Mouse (Mus musculus): Measurements from ENCODE around the gene Fam131a.

The Fam131a gene

DNA sequence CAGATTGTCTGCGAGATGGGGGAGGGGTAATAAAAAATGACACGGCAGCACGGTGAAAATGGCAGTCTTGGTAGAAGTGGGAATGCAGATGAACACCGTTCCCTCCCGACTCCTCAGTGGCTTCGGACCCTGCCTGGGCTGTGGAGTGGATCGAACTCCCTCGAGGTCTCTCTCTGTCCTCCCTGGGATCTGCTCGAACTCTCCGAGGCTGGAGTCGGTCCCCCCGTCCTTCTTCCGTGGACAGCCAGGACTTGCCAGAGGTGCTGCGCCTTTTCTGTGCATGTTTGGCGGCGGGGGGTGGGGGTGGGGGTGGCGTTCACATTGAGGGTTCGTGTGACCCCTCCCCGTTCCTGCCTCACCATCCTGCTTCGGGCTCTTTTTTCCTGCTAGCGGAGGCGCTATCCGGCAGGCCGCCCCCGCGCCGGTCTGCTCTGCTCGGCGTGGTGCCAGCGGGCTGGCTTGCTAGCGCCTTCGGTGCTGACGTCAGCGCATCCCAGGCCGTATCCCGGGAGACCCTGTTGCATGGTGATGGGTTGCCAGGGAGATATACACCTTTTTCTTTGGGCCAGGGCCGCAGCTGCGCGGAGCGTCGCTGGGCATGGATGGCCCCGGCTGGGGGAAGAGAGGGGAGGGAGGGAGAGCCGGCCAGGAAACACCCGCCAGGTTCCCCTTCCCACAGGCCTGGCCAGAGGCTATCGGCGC lies 2.7 kb downstream of the Fam131a start:
- DNase-seq (ENCODE audit: low spot score) = peak; percentile 17

DNA sequence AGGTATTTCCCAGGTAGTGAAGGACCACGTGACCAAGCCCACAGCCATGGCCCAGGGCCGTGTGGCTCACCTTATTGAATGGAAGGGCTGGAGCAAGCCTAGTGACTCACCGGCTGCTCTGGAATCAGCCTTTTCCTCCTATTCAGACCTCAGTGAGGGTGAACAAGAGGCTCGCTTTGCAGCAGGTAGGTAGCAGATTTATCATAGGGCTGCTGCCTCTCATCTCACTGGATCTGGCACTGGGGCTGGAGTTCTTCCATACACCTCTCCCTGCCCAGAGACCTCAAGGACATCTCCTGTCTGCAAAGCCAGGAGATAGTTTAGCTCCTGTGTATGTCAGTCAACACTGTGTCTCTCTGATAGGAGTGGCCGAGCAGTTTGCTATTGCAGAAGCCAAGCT lies 6.2 kb downstream of the Fam131a start:
- DNase-seq (ENCODE audit: low spot score) = no peak

DNA sequence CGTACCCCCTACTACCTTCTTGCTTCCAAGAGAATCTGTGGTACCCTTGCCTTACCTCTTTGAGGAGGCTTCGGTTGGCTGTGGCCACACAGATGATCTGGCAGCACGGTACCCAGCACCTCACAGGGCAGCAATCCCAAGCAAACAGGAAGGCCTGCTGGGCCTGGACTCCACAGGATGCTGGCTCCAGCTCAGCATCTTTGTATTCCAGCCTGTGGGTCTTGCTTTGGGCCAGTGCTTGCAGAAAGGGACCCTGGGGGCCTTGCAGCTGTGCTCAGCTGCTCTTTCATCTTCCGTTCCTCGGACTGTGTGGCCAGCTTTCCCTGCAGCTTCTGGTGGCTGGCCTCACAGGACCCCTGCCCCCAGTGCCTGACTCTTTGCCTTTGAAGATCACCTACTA lies 7.0 kb downstream of the Fam131a start:
- no peak for DNase-seq (ENCODE audit: low spot score)

DNA sequence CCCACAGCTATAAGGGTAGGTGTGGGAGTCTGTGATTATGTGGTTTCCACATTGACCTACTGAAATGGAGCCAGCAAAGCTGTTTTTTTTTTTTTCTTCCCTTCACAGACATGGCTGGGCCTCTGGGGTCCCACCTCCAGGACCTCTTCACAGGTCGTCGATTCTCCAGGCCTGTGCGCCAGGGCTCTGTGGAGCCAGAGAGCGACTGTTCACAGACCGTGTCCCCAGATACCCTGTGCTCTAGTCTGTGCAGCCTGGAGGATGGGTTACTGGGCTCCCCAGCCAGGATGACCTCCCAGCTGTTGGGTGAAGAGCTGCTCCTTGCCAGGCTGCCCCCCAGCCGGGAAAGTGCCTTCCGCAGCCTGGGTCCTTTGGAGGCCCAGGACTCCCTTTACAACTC lies 8.3 kb downstream of the Fam131a start:
- no peak for DNase-seq (ENCODE audit: low spot score)

DNA sequence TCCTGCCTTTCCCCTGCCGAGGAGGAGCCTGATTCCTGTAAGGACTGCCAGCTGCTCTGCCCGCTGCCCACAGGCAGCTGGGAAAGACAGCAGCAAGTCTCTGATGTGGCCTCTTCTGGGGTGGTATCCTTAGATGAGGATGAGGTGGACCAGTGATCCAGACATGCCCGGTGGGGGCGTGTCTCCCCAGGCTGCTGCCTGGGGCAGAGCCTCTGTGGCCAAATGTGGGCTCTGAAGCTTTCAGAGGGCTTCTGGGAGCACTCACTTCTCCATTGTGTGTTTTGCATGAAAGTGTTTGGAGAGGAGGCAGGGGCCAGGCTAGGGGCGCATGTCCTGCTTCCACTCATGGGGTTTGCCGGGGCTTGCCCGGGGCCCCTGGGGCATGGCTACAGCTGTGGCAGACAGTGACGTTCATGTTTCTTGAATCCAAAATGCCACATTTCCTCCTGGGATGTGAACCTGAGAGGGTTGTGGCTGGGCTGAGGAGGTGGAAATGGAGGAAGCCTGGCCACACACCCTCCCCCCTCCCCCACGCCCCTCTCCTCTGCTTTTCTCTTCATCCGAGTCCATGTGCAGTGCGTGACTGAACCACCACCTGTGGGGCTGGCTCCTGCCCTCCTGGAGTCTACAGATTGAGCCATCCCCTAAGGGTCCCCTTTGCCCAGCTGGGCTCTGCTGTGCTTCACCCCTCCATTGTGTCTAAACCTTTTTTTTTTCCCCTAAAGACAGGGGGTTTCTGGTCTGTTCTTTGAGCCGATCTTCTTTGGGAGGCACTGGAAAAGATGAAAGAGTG lies 8.9 kb downstream of the Fam131a start:
- no peak for DNase-seq (ENCODE audit: low spot score)

DNA sequence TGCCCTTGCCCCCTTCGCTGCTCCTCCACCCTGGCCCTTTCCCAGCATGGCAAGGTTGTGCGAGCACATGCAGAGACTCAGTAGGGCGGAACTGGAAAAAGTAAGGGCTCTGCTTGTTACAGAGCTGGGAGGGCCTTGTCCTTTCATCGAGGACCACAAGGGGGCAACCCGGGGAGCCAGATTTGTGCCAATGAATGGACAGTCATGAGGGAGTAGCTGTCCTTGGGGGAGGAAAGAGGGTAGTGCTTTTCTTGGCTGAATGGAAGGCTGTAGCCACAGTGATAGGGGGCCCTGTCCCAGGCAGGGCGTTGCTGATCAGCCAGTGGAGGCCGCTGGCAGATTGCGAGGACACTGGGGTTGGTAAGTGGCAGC lies 9.5 kb downstream of the Fam131a start:
- DNase-seq (ENCODE audit: low spot score) = no peak

DNA sequence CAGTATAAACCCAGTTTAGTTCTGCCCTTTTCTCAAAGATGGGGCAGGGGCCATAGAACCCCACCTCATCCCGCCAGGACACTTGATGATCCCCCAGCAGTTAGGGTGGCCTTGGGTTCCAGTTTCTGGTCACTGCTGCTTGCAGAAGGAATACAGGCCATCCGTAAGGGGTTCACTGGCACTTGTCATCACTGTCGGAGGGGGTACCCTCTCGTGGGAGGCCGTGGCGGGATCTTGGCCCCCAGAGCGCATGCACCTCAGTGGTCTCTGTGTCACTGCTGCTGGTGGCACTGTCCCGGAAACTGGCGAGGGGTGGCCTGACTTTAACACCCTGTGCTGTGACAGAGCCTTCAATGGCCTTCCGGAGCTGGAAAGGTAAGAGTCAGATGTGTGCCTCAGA lies 10.0 kb downstream of the Fam131a start:
- DNase-seq (ENCODE audit: low spot score) = no peak

DNA sequence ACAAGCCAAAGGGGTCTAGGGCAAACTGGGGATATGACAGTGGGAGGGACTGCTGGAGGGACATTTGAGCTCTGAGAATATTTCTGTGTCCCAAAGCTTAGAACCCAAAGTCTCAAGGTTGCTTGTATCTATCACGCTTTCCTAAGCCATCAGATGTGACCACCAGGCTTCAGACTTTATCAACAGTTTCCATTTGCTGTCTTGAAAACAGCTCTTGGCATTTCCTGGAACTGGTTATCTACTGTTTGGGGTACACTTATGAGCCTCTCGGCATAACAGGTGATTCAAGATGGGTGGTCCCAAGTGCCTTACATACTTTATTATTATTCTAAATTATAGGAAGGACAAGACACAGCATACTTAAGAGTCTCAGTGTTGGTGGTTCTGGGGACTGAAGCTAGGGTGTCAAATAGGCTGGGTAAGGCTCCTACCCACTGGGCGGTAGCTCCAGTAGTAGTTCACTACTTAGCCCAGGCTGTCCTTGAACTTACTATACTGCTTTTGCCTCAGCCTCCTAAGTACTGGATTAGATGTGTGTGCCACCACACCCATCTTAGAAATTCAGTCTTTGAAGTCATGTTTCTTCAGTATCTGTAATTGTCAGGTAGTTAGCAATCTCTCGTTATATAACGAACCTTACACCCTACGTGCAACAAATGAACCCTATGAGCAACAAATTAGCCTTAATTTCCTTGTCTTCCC lies 10.8 kb downstream of the Fam131a start:
- DNase-seq (ENCODE audit: low spot score) = no peak

DNA sequence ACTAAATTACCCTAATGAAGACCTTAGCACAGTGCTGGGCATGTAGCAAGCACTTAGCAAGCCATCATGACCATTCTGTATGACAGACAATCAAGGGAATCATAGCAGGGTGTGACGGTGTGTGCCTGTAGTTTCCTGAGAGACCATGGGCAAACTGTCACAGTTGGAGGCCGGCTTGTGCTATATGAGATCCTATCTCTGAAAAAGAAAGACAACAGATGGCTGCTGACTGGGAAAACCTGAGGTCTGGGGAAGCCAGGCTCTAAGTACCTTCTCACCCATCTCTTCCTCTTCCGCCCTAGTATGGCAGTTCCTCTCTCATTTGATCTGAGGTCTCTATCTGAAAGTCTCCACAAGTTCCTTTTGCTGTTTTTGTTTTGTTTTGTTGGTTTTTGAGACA lies 12.7 kb downstream of the Fam131a start:
- no peak for DNase-seq (ENCODE audit: low spot score)

DNA sequence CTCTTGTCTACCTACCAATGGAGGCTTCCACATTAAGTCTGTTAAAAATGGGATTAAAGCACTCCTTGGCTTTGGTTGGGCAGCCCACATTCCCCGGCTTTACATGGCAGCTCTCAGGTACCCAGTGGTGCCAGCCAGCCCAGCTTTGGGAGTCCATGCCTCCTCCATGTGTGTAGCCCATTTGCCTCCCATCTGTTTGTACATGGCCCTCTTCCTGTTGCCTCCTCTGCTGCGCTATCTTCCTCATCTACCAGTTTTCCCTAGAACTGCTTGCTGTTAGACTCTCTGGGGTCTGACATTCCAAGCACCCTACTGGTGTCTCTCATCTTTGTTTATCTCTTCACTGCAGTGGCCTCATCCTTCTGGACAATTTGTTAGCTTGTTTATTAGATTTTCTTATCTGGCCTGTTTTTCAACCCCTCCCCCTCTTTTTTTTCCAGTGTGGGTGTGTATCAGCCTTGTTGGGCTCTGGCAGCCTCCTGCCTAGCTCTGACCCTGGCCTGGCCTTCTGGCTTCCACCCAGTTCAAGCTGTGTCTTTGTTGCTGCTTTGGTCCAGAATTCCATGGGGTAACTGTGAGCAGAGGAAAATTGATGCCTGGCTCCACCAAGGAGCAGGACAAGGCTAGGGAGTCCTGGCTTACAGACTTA lies 13.5 kb downstream of the Fam131a start:
- no peak for DNase-seq (ENCODE audit: low spot score)

DNA sequence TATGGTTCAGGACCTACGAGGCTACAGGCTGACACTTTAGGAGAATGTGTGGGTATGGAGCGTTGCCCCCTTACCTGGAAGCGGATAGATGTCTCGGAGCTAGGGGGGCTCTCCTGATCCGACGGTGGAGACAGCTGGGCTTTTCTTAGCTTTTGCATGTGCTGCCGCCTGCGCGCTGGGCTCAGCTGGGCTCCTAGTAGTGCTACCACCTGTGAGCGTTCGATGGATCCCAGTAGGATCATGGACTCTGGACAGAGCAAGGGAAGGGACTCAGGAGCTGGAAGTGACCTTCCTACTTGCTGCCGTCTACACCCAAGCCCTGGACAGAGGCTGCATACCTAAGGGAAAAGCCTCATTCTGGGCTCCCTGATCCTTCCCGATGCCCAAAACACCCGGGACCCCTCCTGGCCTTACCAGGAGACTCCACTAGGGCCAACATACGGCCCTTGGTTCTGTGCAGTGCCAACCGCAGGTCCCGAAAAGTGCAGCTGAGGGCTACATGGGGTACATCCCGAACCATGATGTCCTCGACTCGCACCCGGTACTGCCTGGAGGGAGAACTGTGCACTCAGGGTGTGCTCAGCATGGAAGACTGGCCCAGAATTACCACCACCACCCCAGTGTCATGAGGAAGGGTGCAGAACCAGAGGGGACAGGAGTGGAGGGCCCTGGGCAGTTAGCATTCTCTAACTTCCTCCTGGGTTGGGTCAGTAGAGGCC lies 15.3 kb downstream of the Fam131a start:
- no peak for DNase-seq (ENCODE audit: low spot score)

DNA sequence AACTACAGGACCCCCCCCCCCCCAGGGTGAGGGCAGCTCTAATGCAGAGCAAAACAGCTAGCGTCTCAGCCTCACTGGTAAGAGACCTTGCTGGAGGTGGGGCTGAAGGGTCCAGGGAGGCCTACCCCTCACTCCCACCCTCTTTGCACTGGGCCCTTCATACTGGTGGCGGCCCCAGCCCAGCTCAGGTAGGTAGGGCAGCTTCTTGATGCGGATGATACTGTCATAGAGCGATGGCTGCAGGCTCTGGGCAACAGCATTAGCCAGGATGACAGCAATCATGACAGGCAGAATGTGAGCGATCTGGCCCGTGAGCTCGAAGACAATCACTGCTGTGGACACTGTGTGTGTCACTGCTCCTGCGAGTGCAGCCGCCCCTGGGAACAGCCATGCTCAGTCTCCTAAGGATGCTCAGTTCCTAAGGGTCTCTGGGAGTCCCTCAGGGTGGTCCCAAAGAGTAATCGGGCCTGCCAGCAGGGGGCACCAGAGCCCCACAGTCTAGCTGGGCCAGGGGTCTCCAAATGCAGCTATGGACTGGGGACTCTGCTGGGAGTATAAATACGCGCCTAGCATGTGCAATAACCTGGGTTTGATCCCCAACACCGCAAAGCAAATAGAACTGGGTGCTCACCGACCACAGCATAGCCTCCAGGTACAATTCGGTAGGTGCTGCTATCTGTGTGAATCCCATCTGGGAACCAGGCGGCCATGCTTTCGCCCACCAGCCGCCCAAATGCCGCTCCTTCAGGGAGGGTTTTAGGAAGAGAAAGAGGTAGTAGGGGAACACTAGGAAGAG lies 16.1 kb downstream of the Fam131a start:
- DNase-seq (ENCODE audit: low spot score) = peak; percentile 20

DNA sequence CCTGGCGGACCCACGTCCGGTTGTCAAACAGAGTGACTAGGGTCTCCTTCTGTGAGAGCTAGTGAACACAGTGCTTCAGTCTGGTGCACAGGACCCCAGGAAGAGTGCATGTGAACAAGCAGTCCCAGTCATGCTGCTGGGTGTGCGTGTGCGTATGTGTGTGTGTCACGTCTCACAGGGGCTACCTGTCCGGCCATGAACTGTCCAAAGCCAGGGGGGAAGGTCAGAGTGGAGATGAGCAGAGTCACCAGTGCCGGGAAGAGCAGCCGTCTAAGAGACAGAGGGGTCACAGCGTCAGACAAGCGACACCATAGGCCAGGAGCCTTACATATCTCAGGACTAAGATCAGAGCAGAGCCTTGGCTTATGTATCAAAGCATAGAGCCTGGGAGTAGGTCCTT lies 17.3 kb downstream of the Fam131a start:
- no peak for DNase-seq (ENCODE audit: low spot score)

DNA sequence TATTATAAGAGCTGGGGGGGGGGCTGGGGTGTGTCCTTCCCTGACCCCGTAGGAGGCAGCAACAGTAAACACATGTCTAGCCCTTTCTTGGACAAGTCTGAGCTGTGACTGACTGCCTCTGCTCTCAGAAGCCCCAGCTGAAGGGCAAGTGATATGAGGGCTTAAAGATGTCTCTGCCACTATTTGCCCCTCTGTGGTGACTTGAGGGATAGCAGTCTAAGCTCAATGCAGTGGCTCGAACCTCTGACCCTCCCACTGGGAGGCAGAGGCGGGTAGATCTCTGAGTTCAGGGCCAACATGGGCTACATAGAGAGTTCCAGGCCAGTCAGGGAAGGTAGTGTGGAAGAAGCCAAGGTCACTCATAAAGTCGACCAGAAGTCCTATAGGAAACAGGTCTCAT lies 17.8 kb downstream of the Fam131a start:
- no peak for DNase-seq (ENCODE audit: low spot score)

DNA sequence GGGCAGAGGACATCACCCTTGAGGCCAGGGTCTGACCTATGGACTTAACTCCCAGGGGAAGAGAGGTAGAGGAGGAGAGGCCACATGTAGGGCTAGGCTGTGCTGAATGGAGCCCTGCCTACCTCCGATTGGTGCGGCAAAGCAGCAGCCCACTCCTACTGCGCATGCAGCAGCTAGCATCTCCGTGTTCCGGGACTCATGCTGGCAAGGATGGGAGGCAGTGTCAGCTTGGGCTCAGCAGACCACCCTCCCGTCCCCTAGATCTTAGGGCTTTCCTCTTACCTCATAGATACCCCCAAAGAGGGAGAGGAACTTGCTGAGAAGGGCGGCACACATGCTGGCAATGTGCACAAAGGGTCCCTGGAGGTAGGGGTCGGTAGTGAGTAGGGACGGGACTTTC lies 19.1 kb downstream of the Fam131a start:
- no peak for DNase-seq (ENCODE audit: low spot score)

DNA sequence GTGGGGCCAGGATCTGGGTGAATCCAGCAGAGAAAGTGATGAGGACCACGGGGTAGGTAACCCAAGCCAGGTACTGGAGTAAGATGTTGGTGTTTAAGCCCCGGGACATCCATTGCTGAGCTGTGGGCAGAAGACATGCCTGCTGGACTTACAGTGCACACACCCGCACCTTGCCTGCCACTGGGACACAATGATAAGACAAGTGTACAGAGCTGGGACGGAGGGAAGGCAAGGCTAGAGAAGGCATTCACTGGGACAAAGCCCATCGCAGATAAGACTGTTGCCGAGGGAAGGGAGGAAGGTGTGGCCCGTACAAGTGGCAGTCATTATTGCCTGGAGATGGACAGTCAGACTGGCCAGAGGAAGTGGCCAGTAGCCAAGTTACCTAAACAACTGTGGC lies 19.8 kb downstream of the Fam131a start:
- DNase-seq (ENCODE audit: low spot score) = no peak

DNA sequence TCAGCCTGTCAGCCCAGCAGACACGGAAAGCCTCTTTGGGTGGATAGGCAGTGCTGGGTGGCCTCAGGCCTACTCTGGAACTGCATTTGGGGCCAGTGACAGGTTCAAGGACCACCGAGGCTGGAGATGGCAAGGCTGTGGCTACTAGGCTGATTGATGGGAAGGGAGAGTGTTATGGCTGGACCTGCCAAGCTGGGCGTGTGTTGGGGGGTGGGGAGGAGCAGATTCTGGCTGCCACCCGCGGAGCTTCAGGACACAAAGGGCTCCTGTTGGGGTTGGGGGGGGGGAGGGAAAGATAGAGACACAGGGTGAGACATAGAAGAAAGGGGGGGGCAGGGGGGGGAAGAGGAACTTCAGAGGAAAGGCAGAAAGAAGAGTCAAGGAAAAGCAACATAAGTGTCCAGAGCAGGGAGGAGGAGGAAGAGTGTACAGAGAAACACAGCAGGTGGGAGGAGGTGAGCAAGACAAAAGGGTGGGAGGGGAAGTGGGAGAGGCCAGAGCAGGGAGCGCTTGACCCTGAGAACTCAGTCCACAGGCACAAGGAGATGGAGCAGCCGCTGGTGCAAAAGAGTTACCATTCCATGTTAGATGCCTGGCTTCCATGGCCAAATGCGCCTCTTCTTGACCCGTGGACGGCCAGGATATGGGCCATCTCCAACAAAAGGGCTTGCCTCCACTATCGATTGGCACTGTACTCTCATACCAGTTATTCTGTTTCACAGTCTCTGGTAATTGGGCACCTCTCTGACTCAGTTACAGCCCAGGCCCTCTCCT lies 21.5 kb downstream of the Fam131a start:
- no peak for DNase-seq (ENCODE audit: low spot score)

DNA sequence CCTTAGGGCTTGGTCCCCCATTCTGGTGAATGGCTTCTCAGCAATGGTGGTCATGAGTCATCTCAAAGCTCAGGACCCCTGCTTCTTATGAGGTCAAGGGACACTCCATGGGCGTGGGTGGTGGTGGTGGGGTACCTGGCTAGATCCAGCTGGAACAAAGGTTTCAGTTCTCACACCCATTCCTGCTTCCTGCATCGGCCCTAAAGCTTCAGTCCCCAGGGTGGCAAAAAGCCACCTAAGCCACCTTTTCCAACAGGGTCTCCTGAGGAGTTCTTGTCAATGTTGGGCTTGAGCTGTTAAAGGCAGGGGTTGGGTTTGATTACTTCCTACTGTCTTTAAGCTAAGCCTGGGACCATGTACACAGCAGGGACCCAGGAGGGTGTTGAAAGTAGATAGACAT lies 22.1 kb downstream of the Fam131a start:
- DNase-seq (ENCODE audit: low spot score) = no peak

DNA sequence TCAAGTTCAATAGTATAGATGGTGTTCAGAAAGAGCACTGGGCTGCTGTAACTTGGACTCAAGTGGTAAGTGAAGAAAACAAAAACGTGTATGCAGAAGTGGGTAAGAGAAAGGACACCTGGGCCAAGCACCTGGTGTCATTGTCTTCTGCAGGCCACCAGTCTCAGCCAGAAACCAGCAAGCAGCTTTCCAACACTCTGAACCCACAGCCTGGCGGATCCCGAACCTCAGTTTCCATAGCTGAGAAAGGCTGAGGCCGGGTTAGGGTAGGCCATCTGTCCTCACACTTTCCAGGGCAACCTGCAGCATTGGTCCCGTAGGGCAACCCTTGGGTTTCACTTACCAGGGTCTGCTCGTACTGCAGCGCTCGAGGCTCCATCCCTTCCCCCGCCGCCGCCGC lies 22.5 kb downstream of the Fam131a start:
- no peak for DNase-seq (ENCODE audit: low spot score)
